Mouse (Mus musculus): ENCODE measurements around the gene Tspan33.
"Not testable (repeated sequence)": the region's sequence is repeated elsewhere in the genome, so short reads cannot be mapped to it uniquely, and the experiment has no call there.

Tspan33 gene

GRCm38 (mm10) chr6:29693953-29694352 lies at the start of gene Tspan33:
TSS of gene Tspan33 (plus strand) at chr6:29694222.
- peak; percentile 90 for DNase-seq

GRCm38 (mm10) chr6:29649494-29650169 lies 44.4 kb upstream of the Tspan33 start:
- DNase-seq = peak; percentile 70

GRCm38 (mm10) chr6:29650170-29650549 lies 43.9 kb upstream of the Tspan33 start:
- no peak for DNase-seq

GRCm38 (mm10) chr6:29653271-29653670 lies 40.8 kb upstream of the Tspan33 start:
- DNase-seq = no peak

GRCm38 (mm10) chr6:29658626-29659475 lies 35.2 kb upstream of the Tspan33 start:
- no peak for DNase-seq

GRCm38 (mm10) chr6:29659964-29660363 lies 34.1 kb upstream of the Tspan33 start:
- no peak for DNase-seq

GRCm38 (mm10) chr6:29660662-29661307 lies 33.2 kb upstream of the Tspan33 start:
- DNase-seq = no peak

- DNase-seq = no peak
These were observed 26.8 kb upstream of the Tspan33 start for GRCm38 (mm10) chr6:29667266-29667665.

GRCm38 (mm10) chr6:29671741-29672140 lies 22.3 kb upstream of the Tspan33 start:
- no peak for DNase-seq

- DNase-seq = no peak
These were observed 21.2 kb upstream of the Tspan33 start for GRCm38 (mm10) chr6:29672563-29673411.

- no peak for DNase-seq
These were observed 20.3 kb upstream of the Tspan33 start for GRCm38 (mm10) chr6:29673739-29674138.

- DNase-seq = not testable (repeated sequence)
These were observed 14.0 kb upstream of the Tspan33 start for GRCm38 (mm10) chr6:29679947-29680550.

- no peak for DNase-seq
These were observed 12.2 kb upstream of the Tspan33 start for GRCm38 (mm10) chr6:29681853-29682252.

- DNase-seq = no peak
These were observed 9.3 kb upstream of the Tspan33 start for GRCm38 (mm10) chr6:29684686-29685085.

- DNase-seq = no peak
These were observed 8.1 kb upstream of the Tspan33 start for GRCm38 (mm10) chr6:29685952-29686351.

GRCm38 (mm10) chr6:29689458-29689857 lies 4.6 kb upstream of the Tspan33 start:
- DNase-seq = no peak

- DNase-seq = peak; percentile 13
These were observed 610 bp downstream of the Tspan33 start for GRCm38 (mm10) chr6:29694375-29695289.

- no peak for DNase-seq
These were observed 1.3 kb downstream of the Tspan33 start for GRCm38 (mm10) chr6:29695290-29695674.

GRCm38 (mm10) chr6:29695975-29696374 lies 2.0 kb downstream of the Tspan33 start:
- no peak for DNase-seq

GRCm38 (mm10) chr6:29697139-29697538 lies 3.1 kb downstream of the Tspan33 start:
- no peak for DNase-seq

GRCm38 (mm10) chr6:29697548-29697947 lies 3.5 kb downstream of the Tspan33 start:
- DNase-seq = no peak
